Mouse (Mus musculus): Measurements from ENCODE around the gene Cd79a.

Gene Cd79a

GRCm38 (mm10) chr7:24918763-24919323 lies 21.7 kb downstream of the Cd79a start:
- DNase-seq (ENCODE audit: low spot score in 2 of 2): no peak

GRCm38 (mm10) chr7:24919728-24920127 lies 22.5 kb downstream of the Cd79a start:
- no peak for DNase-seq (ENCODE audit: low spot score in 2 of 2)

- no peak for DNase-seq (ENCODE audit: low spot score in 2 of 2)
These were observed 33.3 kb downstream of the Cd79a start for GRCm38 (mm10) chr7:24930475-24930874.

GRCm38 (mm10) chr7:24931651-24932050 lies 34.5 kb downstream of the Cd79a start:
- no peak for DNase-seq (ENCODE audit: low spot score in 2 of 2)

GRCm38 (mm10) chr7:24943641-24944040 lies 46.5 kb downstream of the Cd79a start:
- DNase-seq (ENCODE audit: low spot score in 2 of 2): no peak

GRCm38 (mm10) chr7:24944257-24944950 lies 47.2 kb downstream of the Cd79a start, which contains the start of gene Gm4881:
TSS of gene Gm4881 (minus strand) at chr7:24944494.
- DNase-seq (ENCODE audit: low spot score in 2 of 2): no peak

- DNase-seq (ENCODE audit: low spot score in 2 of 2): no peak
These were observed 50.3 kb downstream of the Cd79a start for GRCm38 (mm10) chr7:24947316-24948048.

GRCm38 (mm10) chr7:24948774-24949173 lies 51.6 kb downstream of the Cd79a start:
- no peak for DNase-seq (ENCODE audit: low spot score in 2 of 2)

- DNase-seq (ENCODE audit: low spot score in 2 of 2): peak in 1 of 2 experiments; percentile 60
These were observed 52.9 kb downstream of the Cd79a start for GRCm38 (mm10) chr7:24949958-24950623.
